Mouse (Mus musculus) heart, adult 18-20 months (tissue): ENCODE measurements around the gene Ogg1. TPM values are rescaled to one million over a fixed set of nuclear protein-coding genes. Genes with fewer than 3 reads are reported as not detected.

ENCODE experiments used
- DNase-seq, 2 experiments: peaks; one replicate each; pipeline ENCODE4 v3.0.0; 2021 to 2022; ENCODE audit warnings: mixed read lengths in 1 of 2
- long read RNA-seq, 2 experiments: library from polyadenylated mRNA; stranded (forward); transcript quantifications; one replicate each; pipeline ENCODE4 v2.0.0; 2021
- total RNA-seq, 2 experiments: library from RNA; stranded (reverse); gene quantifications; 2 replicates each; pipeline ENCODE4 v1.2.3; 2021

Gene Ogg1
- 1 to 10 TPM; 4.5 to 6.9 TPM for total RNA-seq
- long read RNA-seq, experiment 1, partial matches to known transcripts: 1 of 5 reads
- long read RNA-seq, experiment 1, other reads (novel, unspliced or antisense): 1 of 5 reads
- long read RNA-seq, experiment 2, partial matches to known transcripts: 0 of 5 reads
- long read RNA-seq, experiment 2, other reads (novel, unspliced or antisense): 1 of 5 reads

- DNase-seq: peak; percentile 98 to 100
Observed at GRCm38 (mm10) chr6:113326533-113327315, at the start of gene Ogg1. Gene Ogg1, plus strand, starts transcription at chr6:113326972.

GRCm38 (mm10) chr6:113281676-113282075, 45.1 kb upstream of the Ogg1 start:
- DNase-seq: no peak

- DNase-seq: peak in 1 of 2 experiments; percentile 37
Observed at GRCm38 (mm10) chr6:113282101-113282802, 44.5 kb upstream of the Ogg1 start, which contains the start of gene Cpne9. Gene Cpne9, plus strand, starts transcription at chr6:113282307.

DNA sequence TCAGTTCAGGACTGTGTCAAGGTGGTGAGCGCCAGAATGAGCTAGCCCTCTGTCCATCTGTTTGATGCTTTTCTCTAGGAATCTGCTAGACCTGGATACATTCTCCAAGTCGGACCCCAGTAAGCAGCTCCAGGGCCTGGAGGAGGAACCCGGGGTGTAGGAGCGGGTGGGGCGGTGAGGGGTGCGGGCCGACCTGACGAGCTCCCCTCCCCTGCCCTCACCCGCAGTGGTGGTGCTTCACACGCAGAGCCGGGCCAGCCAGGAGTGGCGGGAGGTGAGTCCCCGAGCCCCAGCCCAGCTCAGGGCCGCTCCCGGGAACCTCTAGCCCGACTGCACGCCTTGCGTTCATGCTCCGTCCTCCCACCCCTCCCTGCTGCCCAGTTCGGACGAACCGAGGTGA, 43.8 kb upstream of the Ogg1 start:
- no peak for DNase-seq

DNA sequence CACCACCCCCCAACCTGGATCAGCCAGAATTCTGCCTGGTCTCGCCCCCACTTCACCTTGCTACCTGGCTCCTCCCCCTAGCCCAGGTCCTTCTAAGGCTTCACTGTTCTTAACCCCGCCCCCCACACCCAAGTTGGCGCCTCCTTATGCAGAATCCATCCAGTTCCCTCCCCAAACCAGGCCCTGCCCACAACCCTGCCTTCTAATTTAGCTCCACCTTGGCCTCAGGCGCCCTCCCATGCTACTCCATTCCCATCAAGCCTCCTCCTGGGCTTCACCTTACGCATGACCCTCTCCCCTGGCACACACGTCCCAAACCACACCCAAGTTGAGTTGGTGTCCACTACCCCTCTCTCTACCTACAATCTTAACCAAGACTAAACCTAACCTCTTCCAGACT, 43.3 kb upstream of the Ogg1 start:
- no peak for DNase-seq

GRCm38 (mm10) chr6:113284931-113285330, 41.8 kb upstream of the Ogg1 start:
- no peak for DNase-seq

- DNase-seq: no peak
Observed at GRCm38 (mm10) chr6:113286316-113286715, 40.5 kb upstream of the Ogg1 start.

- DNase-seq: no peak
Observed at GRCm38 (mm10) chr6:113287236-113287635, 39.5 kb upstream of the Ogg1 start.

DNA sequence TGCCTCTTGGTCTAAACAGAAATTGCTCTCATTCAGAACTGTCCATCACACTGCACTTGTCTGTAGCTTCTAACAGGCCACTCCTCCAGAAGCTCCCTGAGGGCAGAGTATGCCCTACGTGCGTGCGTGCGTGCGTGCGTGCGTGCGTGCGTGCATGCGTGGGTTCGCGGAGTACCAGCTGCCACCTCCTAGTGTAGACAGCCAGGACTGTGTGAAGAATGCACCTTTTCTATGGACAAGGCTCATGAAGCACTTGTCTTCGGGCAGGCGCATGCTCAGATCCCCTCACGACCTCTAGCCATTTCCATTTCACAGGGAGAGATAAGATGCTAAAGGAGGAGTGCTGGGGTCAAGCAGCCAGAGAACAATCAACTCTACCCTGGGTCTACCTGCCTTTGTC, 37.4 kb upstream of the Ogg1 start:
- no peak for DNase-seq

- DNase-seq: no peak
Observed at GRCm38 (mm10) chr6:113290346-113290745, 36.4 kb upstream of the Ogg1 start.

- DNase-seq: peak; percentile 17 to 51
Observed at GRCm38 (mm10) chr6:113292938-113293337, 33.8 kb upstream of the Ogg1 start.

DNA sequence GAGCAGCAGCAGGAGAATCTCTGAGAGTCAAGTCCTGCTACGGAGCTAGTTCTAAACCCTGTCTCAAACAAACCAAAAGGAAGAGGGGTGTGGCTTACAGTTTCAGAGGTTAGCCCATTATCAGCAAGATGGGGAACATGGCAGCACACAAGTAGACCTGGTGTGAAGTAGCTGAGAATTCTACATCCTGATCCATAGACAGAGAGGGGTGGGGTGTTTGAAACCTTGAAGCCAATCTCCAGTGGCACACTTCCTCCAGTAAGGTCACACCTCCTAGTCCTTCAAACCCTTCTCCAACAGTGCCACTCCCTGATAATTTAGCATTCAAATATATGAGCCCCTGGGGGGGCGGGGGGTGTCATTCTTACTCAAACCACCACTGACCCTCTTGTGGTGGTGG, 30.7 kb upstream of the Ogg1 start:
- no peak for DNase-seq

- no peak for DNase-seq
Observed at GRCm38 (mm10) chr6:113296639-113297038, 30.1 kb upstream of the Ogg1 start.

DNA sequence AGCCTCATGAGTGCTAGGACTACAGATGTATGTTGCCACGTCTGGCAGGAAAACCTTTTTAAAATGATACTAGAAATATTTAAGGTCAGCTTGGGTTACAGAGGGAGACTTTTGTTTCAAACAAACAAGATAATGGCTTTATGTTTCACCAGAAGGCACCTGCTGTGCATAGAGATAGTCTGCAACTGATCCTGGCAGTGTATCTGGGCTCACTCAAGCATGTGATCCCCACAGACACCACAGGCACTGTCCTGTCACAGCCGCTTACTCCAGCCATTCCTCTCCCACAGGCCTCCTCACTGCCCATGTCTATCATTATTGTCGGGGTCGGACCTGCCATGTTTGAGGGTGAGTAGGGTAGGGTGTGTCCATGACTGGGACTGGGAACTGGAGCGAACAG, 25.4 kb upstream of the Ogg1 start:
- DNase-seq: no peak

- DNase-seq: peak; percentile 13 to 46
Observed at GRCm38 (mm10) chr6:113302258-113302657, 24.5 kb upstream of the Ogg1 start.

DNA sequence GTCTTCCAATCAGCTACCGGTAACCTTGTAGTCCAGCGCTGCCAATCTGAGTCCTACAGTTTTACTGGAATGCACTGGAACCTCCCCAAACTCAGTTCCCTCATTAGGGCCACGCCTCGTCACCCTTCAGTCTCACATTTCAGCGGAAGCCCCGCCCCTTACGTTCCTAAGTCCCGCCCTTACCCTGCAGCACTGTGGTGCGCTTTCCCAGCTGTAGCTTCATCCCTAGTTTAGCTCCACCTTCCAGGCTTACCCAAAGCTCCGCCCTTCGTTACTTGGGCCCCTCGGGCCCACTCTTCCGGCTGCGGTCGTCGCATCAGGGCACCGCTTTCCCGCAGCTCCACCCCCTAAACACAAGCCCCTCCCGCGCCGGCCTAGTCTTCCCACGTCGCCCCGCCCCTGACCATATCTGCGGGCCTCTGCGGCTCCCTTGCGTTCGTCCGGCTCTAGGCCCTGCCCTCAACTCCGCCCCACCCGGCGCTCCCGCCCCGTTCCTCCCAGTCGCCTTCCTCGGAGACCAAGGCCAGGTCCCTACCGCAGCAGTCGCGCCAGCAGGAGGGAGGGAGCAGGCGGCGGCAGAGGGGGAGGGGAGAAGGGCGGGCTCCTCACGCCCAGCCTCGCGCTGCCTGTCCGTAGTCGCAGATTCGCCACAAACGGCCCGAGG, 20.3 kb upstream of the Ogg1 start:
- peak; percentile 99 to 100 for DNase-seq

- no peak for DNase-seq
Observed at GRCm38 (mm10) chr6:113306986-113307349, 19.8 kb upstream of the Ogg1 start, which contains the start of gene Brpf1. Gene Brpf1, plus strand, starts transcription at chr6:113307137.

DNA sequence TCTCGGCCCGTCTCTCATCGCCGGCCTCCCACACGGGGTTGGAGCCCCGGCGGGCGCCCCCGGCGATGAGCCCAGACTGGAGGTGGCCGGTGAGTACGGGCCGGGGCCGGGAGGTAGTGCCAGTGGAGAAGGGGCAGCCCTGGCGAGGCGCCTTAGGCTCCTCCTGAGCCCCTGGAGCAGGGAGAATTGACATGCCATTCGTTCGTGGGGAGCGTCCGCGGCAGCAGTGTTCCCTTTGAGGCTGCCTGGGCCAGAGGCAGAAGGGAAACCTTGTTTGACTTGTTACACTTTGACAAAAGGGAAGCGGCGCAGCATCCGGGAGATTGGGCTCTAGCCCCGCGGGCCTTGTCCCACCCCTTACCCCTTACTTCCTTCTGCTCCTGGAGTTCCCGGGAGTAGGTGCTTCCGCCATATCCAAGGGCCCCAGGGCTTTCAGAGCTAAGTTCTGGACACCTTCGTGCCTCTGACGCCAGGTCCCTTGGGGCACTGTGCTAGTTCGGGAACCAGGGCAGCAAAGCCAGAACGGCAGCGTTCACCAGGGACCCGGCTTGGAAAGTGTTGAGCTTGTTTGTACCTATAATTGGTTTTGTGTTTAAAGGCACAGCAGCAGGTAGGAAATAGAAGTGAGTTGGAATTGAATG, 19.2 kb upstream of the Ogg1 start:
- peak; percentile 61 to 67 for DNase-seq

GRCm38 (mm10) chr6:113308141-113308540, 18.6 kb upstream of the Ogg1 start:
- peak in 1 of 2 experiments; percentile 49 for DNase-seq

DNA sequence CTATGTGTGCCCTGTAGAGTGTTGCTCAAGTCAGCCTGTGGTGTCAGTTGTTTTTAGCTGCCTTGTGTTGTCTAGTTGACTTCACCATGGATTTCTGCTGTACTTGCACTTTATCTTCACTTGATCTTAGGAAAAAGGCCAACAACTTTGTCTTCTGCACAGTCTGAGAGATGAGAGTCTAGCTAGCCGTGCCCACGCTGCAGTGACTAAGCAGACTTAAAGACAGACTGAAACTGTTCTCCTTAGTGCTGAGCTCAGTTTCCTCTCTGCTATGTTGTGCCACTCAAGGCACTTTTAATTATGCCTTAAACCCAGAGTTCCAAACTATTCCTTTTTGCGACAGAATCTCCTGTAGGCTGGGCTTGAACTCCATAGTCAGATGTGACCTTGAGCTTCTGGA, 10.8 kb upstream of the Ogg1 start:
- no peak for DNase-seq

GRCm38 (mm10) chr6:113329396-113329795, 2.6 kb downstream of the Ogg1 start:
- no peak for DNase-seq

DNA sequence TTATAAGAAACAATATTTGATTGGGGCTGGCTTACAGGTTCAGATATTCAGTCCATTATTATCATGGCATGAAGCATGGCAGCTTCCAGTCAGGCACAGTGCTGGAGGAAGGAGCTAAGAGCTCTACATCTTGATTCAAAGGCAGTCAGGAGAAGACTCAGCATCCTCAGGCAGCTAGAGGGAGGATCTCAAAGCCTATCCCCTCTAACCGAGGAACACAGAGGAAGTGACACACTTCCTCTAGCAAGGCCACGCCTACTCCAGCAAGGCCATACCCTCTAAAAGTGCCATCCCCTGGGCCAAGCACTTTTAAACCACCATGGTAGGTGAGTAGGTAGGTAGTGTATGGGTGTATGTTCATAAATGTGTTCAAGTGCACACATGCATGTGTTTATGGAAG, 3.8 kb downstream of the Ogg1 start:
- DNase-seq: peak in 1 of 2 experiments; percentile 54
